Mouse (Mus musculus): ENCODE measurements around the gene Clasp2. TPM values are rescaled to one million over a fixed set of nuclear protein-coding genes. Genes with fewer than 3 reads are reported as not detected.

Clasp2 gene
- polyA plus RNA-seq, 1 experiment from 2014 or later = 57.9 TPM

DNA sequence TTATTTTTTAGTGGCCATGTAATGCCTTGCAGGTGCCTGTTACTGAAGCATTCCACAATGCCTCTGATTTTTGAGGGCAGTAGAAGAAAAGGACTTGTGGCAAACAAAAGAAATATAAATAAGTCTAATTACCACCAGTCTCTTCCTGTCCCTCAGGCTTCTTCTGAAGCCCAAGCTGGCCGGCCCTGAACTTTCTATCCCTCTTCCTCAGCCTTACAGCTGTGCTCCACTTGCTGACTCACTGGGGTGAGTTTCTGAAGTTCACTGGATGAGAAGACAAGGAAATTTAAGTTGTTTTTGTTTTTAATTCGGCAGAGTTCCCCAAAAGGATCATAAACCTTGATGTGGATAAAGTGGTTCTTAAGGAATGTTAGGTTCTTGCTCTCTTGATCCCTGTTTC, 74.6 kb downstream of the Clasp2 start:
- Histone ChIP-seq H3K4me3 (ENCODE audit: low read depth, low read length) (no peak overlapping the region), H3K36me3 (ENCODE audit: control insufficient read depth, insufficient read depth, low read length) (no peaks in the 10 kb centered on the region), H3K9me3 (ENCODE audit: control insufficient read depth, low read length) (no peaks in the 10 kb centered on the region), H3K4me2 (replicated peaks; ENCODE audit: low read depth, low read length) (no peak overlapping the region), H3K27me3 (ENCODE audit: control insufficient read depth, insufficient read depth, low read length) (no peaks in the 10 kb centered on the region), H3K9ac (ENCODE audit: low read depth, low read length) (no peak overlapping the region), H3K4me1 (replicated peaks; ENCODE audit: control insufficient read depth, insufficient read depth, low read length) (no peaks in the 10 kb centered on the region), H3K27ac (ENCODE audit: low read depth, low read length) (no peak overlapping the region)
- DNase-seq (ENCODE audit: low spot score) = no peak
- 92% methylated on average over 2 of the region's 2 CpGs for WGBS
- no peak for ATAC-seq (ENCODE audit: low FRiP score)

DNA sequence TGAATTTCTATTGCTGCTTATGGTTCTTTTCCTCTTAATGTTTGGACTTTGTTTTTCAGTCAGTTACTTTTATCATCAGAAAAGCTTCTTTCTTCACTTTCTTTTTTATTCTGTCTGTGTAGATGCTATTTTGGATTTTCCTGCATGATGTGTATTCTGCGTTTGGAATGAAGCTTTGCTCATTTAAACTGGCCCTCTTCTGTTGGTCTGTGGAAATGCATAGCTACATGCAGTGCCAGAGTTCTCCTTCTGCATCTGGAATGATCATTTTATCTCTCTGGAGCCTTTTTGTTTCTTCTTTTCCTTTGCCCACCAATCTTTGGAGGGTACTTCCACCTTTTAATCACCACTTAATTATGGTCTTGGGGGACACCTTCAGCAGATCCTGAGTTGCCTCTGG, 80.9 kb downstream of the Clasp2 start:
- no peak for ATAC-seq (ENCODE audit: low FRiP score)
- no peak overlapping the region for H3K9ac ChIP-seq (ENCODE audit: low read depth, low read length)
- DNase-seq (ENCODE audit: low spot score) = no peak
- H3K4me1 ChIP-seq (replicated peaks; ENCODE audit: control insufficient read depth, insufficient read depth, low read length) = no peaks in the 10 kb centered on the region
- H3K4me3 ChIP-seq (ENCODE audit: low read depth, low read length) = no peak overlapping the region
- H3K27me3 ChIP-seq (ENCODE audit: control insufficient read depth, insufficient read depth, low read length) = no peaks in the 10 kb centered on the region
- H3K27ac ChIP-seq (ENCODE audit: low read depth, low read length) = no peak overlapping the region
- 85% methylated on average over 1 of the region's 1 CpGs for WGBS
- no peaks in the 10 kb centered on the region for H3K36me3 ChIP-seq (ENCODE audit: control insufficient read depth, insufficient read depth, low read length)
- no peak overlapping the region for H3K4me2 ChIP-seq (replicated peaks; ENCODE audit: low read depth, low read length)
- H3K9me3 ChIP-seq (ENCODE audit: control insufficient read depth, low read length) = no peaks in the 10 kb centered on the region

DNA sequence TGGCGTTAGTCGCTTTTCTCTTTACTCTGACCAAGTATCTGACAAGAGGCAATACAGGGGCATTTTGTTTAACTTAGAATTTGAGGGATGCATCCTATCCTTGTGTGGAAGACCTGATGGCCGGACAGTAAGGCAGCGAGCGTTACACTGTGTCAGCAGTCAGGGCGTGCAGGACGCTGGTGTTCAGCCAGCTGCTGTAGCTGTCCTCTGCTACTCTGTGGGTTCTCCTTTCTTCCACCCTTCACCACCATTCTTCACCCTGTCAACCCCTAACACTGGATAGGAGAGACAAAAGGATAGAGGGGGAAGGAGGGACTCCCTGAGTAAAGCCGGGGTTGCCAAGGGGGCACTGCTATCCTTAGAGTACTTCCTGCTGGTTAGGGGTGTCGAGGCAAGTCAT, 87.4 kb downstream of the Clasp2 start:
- WGBS = 53% methylated on average over 9 of the region's 9 CpGs
- Histone ChIP-seq H3K9ac (ENCODE audit: low read depth, low read length) (0 out of 2 replicates have a peak overlapping the region, but pooled peaks have one; percentile 5), H3K27ac (ENCODE audit: low read depth, low read length) (no peak overlapping the region), H3K4me1 (replicated peaks; ENCODE audit: control insufficient read depth, insufficient read depth, low read length) (0 out of 2 replicates have a peak, but pooled peaks cover 3% of the 10 kb centered on the region), H3K4me3 (ENCODE audit: low read depth, low read length) (no peak overlapping the region), H3K27me3 (ENCODE audit: control insufficient read depth, insufficient read depth, low read length) (no peaks in the 10 kb centered on the region), H3K4me2 (replicated peaks; ENCODE audit: low read depth, low read length) (no peak overlapping the region), H3K9me3 (ENCODE audit: control insufficient read depth, low read length) (no peaks in the 10 kb centered on the region), H3K36me3 (ENCODE audit: control insufficient read depth, insufficient read depth, low read length) (no peaks in the 10 kb centered on the region)
- ATAC-seq (ENCODE audit: low FRiP score) (peak; percentile 54; the same call in 1 of the 2 replicates), DNase-seq (ENCODE audit: low spot score) (peak; percentile 16)

DNA sequence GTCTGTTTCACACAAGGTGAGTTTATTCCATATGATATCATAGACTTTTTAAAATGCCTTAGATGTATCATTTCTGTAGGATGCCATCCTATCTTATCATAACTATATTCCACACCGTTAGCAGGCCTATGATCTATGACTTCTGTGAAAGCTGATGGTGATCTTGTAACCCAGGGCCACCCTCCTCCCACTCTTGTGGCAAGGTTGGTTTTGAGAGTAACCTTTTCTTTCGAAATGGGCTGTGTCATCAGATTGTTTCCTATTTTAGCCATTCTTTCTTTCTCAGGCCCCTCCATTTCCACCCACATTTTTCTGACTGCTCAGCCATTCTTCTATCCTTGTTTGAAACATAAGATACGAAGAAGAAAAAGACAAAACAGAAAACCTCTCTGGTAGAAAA, 88.9 kb downstream of the Clasp2 start:
- no peaks in the 10 kb centered on the region for H3K36me3 ChIP-seq (ENCODE audit: control insufficient read depth, insufficient read depth, low read length)
- no peaks in the 10 kb centered on the region for H3K27me3 ChIP-seq (ENCODE audit: control insufficient read depth, insufficient read depth, low read length)
- 88% methylated on average over 3 of the region's 3 CpGs for WGBS
- H3K27ac ChIP-seq (ENCODE audit: low read depth, low read length) = no peak overlapping the region
- no peak overlapping the region for H3K4me2 ChIP-seq (replicated peaks; ENCODE audit: low read depth, low read length)
- 0 out of 2 replicates have a peak, but pooled peaks cover 3% of the 10 kb centered on the region for H3K4me1 ChIP-seq (replicated peaks; ENCODE audit: control insufficient read depth, insufficient read depth, low read length)
- ATAC-seq (ENCODE audit: low FRiP score) (no peak), DNase-seq (ENCODE audit: low spot score) (no peak)
- no peak overlapping the region for H3K9ac ChIP-seq (ENCODE audit: low read depth, low read length)
- H3K4me3 ChIP-seq (ENCODE audit: low read depth, low read length) = no peak overlapping the region
- no peaks in the 10 kb centered on the region for H3K9me3 ChIP-seq (ENCODE audit: control insufficient read depth, low read length)

DNA sequence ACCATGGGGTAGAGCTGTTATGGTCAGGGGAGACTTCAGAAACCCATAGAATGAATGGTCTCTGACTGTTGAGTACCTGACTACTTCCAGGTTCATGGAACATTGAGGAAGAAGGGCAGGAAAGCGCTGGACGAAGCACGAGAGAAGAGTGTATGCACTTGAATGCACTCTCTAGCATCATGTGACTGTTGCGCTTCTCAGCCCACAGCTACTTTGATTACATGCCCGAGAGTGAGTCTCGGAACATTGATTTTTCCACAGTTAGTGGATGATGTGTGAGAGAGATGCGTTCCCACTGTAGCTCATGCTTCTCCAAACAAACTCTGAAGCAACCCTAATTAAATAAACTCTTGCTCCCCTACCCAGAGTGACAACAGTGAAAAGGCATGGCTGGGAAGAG, 92.2 kb downstream of the Clasp2 start:
- no peaks in the 10 kb centered on the region for H3K36me3 ChIP-seq (ENCODE audit: control insufficient read depth, insufficient read depth, low read length)
- WGBS = 90% methylated on average over 7 of the region's 7 CpGs
- H3K4me2 ChIP-seq (replicated peaks; ENCODE audit: low read depth, low read length) = no peak overlapping the region
- no peak overlapping the region for H3K27ac ChIP-seq (ENCODE audit: low read depth, low read length)
- 0 out of 2 replicates have a peak, but pooled peaks cover 3% of the 10 kb centered on the region for H3K4me1 ChIP-seq (replicated peaks; ENCODE audit: control insufficient read depth, insufficient read depth, low read length)
- H3K9me3 ChIP-seq (ENCODE audit: control insufficient read depth, low read length) = no peaks in the 10 kb centered on the region
- no peak for DNase-seq (ENCODE audit: low spot score)
- no peak overlapping the region for H3K4me3 ChIP-seq (ENCODE audit: low read depth, low read length)
- no peak overlapping the region for H3K9ac ChIP-seq (ENCODE audit: low read depth, low read length)
- H3K27me3 ChIP-seq (ENCODE audit: control insufficient read depth, insufficient read depth, low read length) = no peaks in the 10 kb centered on the region
- no peak for ATAC-seq (ENCODE audit: low FRiP score)

DNA sequence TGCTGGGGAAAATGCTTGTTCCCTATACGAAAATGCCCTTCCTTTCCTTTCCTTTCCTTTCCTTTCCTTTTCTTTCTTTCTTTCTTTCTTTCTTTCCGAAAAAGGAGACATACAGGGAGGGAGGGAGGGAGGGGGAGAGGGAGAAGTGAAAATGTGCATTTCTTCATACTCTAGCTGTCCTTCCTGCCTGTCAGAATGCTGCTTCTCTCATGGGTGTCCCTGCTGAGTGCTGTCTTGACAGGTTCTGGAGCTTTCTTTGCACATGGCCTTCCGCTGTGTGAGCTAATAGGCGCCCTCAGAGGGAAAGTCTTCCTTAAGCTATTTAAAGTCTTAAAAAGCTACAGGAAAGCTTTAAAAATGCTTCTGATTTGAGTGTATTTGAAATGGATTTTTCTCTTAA, 95.7 kb downstream of the Clasp2 start:
- Histone ChIP-seq H3K4me2 (replicated peaks; ENCODE audit: low read depth, low read length) (no peak overlapping the region), H3K36me3 (ENCODE audit: control insufficient read depth, insufficient read depth, low read length) (no peaks in the 10 kb centered on the region), H3K4me3 (ENCODE audit: low read depth, low read length) (no peak overlapping the region), H3K4me1 (replicated peaks; ENCODE audit: control insufficient read depth, insufficient read depth, low read length) (no peaks in the 10 kb centered on the region), H3K27me3 (ENCODE audit: control insufficient read depth, insufficient read depth, low read length) (no peaks in the 10 kb centered on the region), H3K27ac (ENCODE audit: low read depth, low read length) (no peak overlapping the region), H3K9ac (ENCODE audit: low read depth, low read length) (no peak overlapping the region), H3K9me3 (ENCODE audit: control insufficient read depth, low read length) (no peaks in the 10 kb centered on the region)
- DNase-seq (ENCODE audit: low spot score) = no peak
- WGBS = 90% methylated on average over 3 of the region's 4 CpGs
- ATAC-seq (ENCODE audit: low FRiP score) = no peak

DNA sequence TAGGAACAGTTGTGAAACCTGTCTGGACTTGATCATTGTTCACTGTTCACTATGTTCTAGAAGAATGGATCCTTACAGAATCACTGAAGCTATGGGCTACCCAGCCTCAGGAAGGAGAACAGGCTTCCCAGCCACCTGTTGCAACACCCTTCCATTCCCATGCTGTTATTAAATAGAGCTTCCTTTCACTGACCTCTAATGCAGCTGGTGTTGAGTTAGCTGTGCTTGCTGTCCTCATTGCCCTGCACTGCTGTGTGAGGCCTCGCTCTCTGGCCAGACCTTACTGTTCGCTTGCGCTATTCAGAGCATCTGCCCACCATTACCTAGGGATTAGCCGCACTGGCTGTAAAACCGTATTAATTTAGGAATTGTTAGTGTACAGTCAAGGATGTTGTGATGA, 96.2 kb downstream of the Clasp2 start:
- WGBS = 92% methylated on average over 5 of the region's 5 CpGs

DNA sequence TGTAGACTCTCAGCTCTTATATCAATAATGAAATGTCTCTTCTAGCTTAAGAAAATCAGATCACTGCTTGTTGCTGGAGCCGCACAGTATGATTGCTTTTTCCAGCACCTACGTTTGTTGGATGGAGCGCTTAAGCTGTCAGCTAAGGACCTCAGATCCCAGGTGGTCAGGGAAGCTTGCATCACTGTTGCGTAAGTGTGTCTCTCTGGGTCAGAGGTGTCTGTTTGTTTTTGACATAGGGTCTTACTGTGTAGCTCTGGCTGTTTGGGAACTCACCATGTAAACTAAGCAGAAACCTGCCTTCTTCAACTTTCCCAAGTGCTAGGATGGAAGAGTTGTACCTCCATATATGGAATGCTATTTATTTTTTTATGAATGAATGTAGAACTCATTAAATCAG, 102.8 kb downstream of the Clasp2 start:
- Histone ChIP-seq H3K4me1 (replicated peaks; ENCODE audit: control insufficient read depth, insufficient read depth, low read length) (no peaks in the 10 kb centered on the region), H3K9ac (ENCODE audit: low read depth, low read length) (no peak overlapping the region), H3K36me3 (ENCODE audit: control insufficient read depth, insufficient read depth, low read length) (no peaks in the 10 kb centered on the region), H3K27me3 (ENCODE audit: control insufficient read depth, insufficient read depth, low read length) (no peaks in the 10 kb centered on the region), H3K9me3 (ENCODE audit: control insufficient read depth, low read length) (no peaks in the 10 kb centered on the region), H3K4me3 (ENCODE audit: low read depth, low read length) (no peak overlapping the region), H3K27ac (ENCODE audit: low read depth, low read length) (no peak overlapping the region), H3K4me2 (replicated peaks; ENCODE audit: low read depth, low read length) (no peak overlapping the region)
- DNase-seq (ENCODE audit: low spot score) = no peak
- no peak for ATAC-seq (ENCODE audit: low FRiP score)
- WGBS = 90% methylated on average over 4 of the region's 4 CpGs

More for the DNA sequence above, 96.2 kb downstream of the Clasp2 start:
- Histone ChIP-seq H3K4me3 (ENCODE audit: low read depth, low read length) (no peak overlapping the region), H3K36me3 (ENCODE audit: control insufficient read depth, insufficient read depth, low read length) (no peaks in the 10 kb centered on the region), H3K27me3 (ENCODE audit: control insufficient read depth, insufficient read depth, low read length) (no peaks in the 10 kb centered on the region), H3K4me2 (replicated peaks; ENCODE audit: low read depth, low read length) (no peak overlapping the region), H3K9ac (ENCODE audit: low read depth, low read length) (no peak overlapping the region), H3K27ac (ENCODE audit: low read depth, low read length) (no peak overlapping the region), H3K4me1 (replicated peaks; ENCODE audit: control insufficient read depth, insufficient read depth, low read length) (no peaks in the 10 kb centered on the region), H3K9me3 (ENCODE audit: control insufficient read depth, low read length) (no peaks in the 10 kb centered on the region)
- DNase-seq (ENCODE audit: low spot score) = no peak
- no peak for ATAC-seq (ENCODE audit: low FRiP score)

DNA sequence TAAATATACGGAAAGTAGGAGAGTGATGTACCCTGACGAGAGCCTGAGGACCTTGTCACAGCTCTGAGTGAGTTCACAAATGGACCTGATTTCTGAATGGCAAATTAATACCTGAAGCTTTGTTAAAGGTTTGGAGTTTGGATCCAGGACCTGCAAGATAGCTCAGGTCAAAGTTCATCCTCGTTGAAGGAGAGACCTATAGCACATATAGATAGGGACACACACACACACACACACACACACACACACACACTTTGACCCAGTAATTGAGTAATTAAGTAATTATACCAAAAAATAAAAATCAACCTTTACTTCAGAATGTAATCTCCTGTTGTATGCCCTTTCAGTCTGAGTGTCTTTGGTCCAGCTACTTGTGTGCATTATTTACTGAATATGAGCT, 114.2 kb downstream of the Clasp2 start:
- H3K4me1 ChIP-seq (replicated peaks; ENCODE audit: control insufficient read depth, insufficient read depth, low read length) = no peaks in the 10 kb centered on the region
- DNase-seq (ENCODE audit: low spot score) (no peak), ATAC-seq (ENCODE audit: low FRiP score) (no peak)
- H3K4me3 ChIP-seq (ENCODE audit: low read depth, low read length) = no peak overlapping the region
- H3K9me3 ChIP-seq (ENCODE audit: control insufficient read depth, low read length) = no peaks in the 10 kb centered on the region
- H3K36me3 ChIP-seq (ENCODE audit: control insufficient read depth, insufficient read depth, low read length) = no peaks in the 10 kb centered on the region
- no peak overlapping the region for H3K4me2 ChIP-seq (replicated peaks; ENCODE audit: low read depth, low read length)
- no peak overlapping the region for H3K9ac ChIP-seq (ENCODE audit: low read depth, low read length)
- no peak overlapping the region for H3K27ac ChIP-seq (ENCODE audit: low read depth, low read length)
- WGBS = 96% methylated on average over 3 of the region's 3 CpGs
- no peaks in the 10 kb centered on the region for H3K27me3 ChIP-seq (ENCODE audit: control insufficient read depth, insufficient read depth, low read length)

Measured in hindbrain, embryonic 11.5 days (tissue).